Mouse (Mus musculus): Measurements from ENCODE around the gene Ddx24. TPM values are rescaled to one million over a fixed set of nuclear protein-coding genes. Genes with fewer than 3 reads are reported as not detected.

Gene Ddx24
- polyA plus RNA-seq, 1 experiment from 2014 or later = 128 TPM

DNA sequence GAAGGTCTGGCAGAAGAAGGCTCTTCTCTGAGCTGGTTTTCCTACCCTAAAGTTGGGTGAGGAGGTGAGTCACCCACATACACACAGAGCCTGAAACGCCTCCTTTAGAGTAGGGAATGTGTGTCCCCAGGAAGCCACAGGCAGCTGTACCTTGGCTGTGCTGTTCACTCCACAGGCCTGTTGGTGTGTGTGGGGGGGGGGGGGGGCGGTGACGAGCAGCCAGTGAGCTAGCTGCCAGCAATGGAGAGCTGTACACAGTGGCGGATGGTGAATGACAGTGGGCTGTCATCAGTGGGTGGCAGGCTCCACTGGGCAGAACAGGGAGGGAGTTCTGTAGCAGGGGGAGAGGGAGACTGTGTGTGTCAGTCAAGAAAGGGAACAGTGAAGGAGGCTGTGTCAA, 48.9 kb downstream of the Ddx24 start:
- 56% methylated on average over 4 of the region's 4 CpGs for WGBS
- no peaks in the 10 kb centered on the region for H3K4me1 ChIP-seq
- no peaks in the 10 kb centered on the region for H3K27me3 ChIP-seq
- no peaks in the 10 kb centered on the region for H3K9me3 ChIP-seq (replicated peaks)
- no peak overlapping the region for H3K4me2 ChIP-seq (replicated peaks)
- no peak overlapping the region for H3K27ac ChIP-seq
- no peak overlapping the region for H3K4me3 ChIP-seq
- H3K9ac ChIP-seq = no peak overlapping the region
- ATAC-seq (ENCODE audit: low FRiP score) = no peak
- H3K36me3 ChIP-seq = no peaks in the 10 kb centered on the region

DNA sequence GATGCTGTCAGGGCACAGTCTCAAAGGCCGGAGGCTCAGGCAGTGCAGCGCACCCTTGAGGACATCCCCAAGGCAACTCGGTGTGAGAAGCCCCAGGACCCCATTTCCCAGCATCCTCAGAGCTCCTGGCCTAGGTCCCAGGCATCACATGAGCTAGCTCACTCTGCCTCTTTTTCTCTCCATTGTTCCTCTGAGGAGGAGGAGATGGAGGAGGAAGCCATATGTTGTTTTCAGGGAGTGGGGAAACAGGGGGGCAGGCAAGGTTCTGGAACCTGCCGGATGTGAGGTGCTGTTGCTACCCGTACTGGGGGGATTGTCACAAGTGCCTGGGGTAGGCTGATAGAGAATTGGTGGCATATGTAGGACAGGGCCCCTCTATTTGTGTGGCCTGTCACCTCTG, 49.5 kb downstream of the Ddx24 start:
- H3K4me2 ChIP-seq (replicated peaks) = no peak overlapping the region
- H3K27me3 ChIP-seq = 0 out of 2 replicates have a peak, but pooled peaks cover under 1% of the 10 kb centered on the region
- 63% methylated on average over 5 of the region's 5 CpGs for WGBS
- H3K4me3 ChIP-seq = no peak overlapping the region
- H3K4me1 ChIP-seq = no peaks in the 10 kb centered on the region
- no peak overlapping the region for H3K27ac ChIP-seq
- ATAC-seq (ENCODE audit: low FRiP score) = no peak
- H3K36me3 ChIP-seq = no peaks in the 10 kb centered on the region
- no peaks in the 10 kb centered on the region for H3K9me3 ChIP-seq (replicated peaks)
- no peak overlapping the region for H3K9ac ChIP-seq

DNA sequence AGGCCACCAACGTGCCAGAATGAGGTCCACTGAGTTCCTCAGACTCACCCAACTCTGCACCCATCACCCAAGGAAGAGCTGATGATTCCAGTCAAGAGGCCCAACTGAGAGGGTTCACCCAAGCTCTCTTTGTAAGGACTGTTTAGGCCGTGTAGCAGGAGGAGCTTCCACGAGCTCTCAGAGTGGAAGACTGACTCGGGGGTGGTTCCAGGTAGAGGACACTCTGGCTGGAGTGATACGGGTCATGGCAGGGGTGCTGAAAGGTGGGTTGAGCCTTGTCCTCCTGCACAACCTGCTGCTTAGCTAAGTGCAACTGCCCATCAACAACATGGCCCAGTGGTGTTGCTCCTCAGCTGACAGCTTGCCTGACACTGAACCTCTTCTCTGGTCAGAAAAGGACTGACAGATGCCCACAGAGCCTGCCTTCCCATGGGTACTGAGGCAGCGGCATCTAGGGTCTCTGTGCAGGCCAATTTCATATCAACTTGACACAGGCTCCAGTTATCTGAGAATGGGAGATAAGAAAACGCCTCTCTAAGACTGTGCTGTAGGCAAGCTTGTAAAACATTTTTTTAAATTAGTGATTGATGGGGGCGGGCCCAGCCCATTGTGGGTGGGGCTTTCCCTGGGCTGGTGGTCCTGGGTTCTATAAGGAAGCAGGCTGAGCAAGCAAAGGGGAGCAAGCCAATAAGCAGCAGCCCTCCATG, 51.9 kb downstream of the Ddx24 start:
- H3K27ac ChIP-seq = no peak overlapping the region
- no peaks in the 10 kb centered on the region for H3K36me3 ChIP-seq
- no peak for ATAC-seq (ENCODE audit: low FRiP score)
- no peak overlapping the region for H3K4me3 ChIP-seq
- H3K9me3 ChIP-seq (replicated peaks) = no peaks in the 10 kb centered on the region
- no peak overlapping the region for H3K9ac ChIP-seq
- no peak overlapping the region for H3K4me2 ChIP-seq (replicated peaks)
- H3K27me3 ChIP-seq = peaks cover 7% of the 10 kb centered on the region
- H3K4me1 ChIP-seq = no peaks in the 10 kb centered on the region
- 74% methylated on average over 8 of the region's 8 CpGs for WGBS

DNA sequence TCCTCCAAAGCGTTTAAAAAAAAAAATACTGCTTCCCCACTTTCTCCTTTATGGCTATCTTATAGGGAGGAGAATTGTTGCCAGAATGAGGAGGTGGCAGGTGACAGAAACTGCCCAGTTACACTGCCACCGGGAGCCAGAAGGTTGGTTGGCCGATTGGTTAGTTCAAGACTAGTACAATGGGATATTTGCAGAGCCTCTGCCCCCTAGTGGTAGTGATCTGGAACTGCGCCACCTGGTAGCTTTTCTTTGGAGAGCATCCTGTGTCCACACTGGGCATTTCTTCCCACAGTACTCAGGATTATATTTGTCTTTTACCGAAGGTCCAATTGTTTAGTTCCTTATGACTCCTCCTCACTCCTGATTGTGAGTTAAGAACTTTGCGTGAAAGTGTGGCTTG, 53.9 kb downstream of the Ddx24 start:
- H3K27ac ChIP-seq = no peak overlapping the region
- H3K9me3 ChIP-seq (replicated peaks) = no peaks in the 10 kb centered on the region
- 33% methylated on average over 6 of the region's 6 CpGs for WGBS
- H3K4me1 ChIP-seq = no peaks in the 10 kb centered on the region
- ATAC-seq (ENCODE audit: low FRiP score) = no peak
- peaks cover 10% of the 10 kb centered on the region for H3K27me3 ChIP-seq
- no peak overlapping the region for H3K4me3 ChIP-seq
- no peaks in the 10 kb centered on the region for H3K36me3 ChIP-seq
- H3K9ac ChIP-seq = no peak overlapping the region
- no peak overlapping the region for H3K4me2 ChIP-seq (replicated peaks)

DNA sequence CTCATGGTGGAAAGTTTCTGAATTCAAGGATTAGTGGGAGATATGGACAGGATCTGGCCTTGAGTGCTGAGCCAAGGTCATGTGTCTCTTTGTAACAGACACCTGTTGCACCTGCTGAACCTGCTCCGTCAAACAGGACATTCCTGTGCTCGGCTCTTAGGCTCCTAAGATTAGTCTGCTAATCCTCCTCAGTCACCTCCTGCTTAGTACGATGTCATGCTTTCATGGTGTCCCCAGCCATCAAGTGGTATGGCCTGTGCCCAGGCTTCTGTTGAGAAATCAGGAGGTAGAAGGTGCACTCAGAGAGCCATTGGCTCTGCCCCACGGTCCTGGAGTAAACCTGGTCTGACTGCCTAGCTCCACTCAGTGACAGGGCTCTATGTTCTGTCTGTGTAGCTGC, 54.8 kb downstream of the Ddx24 start:
- Histone ChIP-seq H3K4me3 (no peak overlapping the region), H3K36me3 (no peaks in the 10 kb centered on the region), H3K4me1 (no peaks in the 10 kb centered on the region), H3K4me2 (replicated peaks) (no peak overlapping the region), H3K27ac (no peak overlapping the region), H3K9me3 (replicated peaks) (no peaks in the 10 kb centered on the region), H3K27me3 (peaks cover 10% of the 10 kb centered on the region), H3K9ac (no peak overlapping the region)
- WGBS = 85% methylated on average over 4 of the region's 4 CpGs
- no peak for ATAC-seq (ENCODE audit: low FRiP score)

DNA sequence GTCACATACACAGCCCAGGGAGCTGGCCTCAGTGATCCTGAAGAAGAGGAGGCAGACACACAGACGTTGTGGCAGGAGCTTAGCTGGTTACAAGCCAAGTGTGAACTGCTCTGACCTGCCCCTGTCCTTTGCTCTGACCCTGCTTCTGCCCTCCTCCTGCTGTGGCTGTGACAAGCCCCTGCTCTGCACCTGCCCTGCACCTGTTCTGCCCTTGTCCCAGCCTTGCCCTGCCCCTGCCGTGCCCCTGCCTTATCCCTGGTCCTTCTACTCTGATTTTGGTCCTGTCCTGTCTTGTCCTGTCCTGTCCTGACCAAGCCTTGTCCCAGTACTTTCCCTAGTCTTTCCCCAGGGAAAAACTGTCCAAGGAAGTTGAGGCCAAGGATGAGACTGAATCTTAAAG, 56.9 kb downstream of the Ddx24 start:
- H3K9me3 ChIP-seq (replicated peaks) = no peaks in the 10 kb centered on the region
- peaks cover 10% of the 10 kb centered on the region for H3K27me3 ChIP-seq
- no peak overlapping the region for H3K9ac ChIP-seq
- no peak overlapping the region for H3K27ac ChIP-seq
- no peaks in the 10 kb centered on the region for H3K4me1 ChIP-seq
- H3K4me2 ChIP-seq (replicated peaks) = no peak overlapping the region
- 66% methylated on average over 2 of the region's 2 CpGs for WGBS
- H3K36me3 ChIP-seq = no peaks in the 10 kb centered on the region
- H3K4me3 ChIP-seq = no peak overlapping the region
- no peak for ATAC-seq (ENCODE audit: low FRiP score)

DNA sequence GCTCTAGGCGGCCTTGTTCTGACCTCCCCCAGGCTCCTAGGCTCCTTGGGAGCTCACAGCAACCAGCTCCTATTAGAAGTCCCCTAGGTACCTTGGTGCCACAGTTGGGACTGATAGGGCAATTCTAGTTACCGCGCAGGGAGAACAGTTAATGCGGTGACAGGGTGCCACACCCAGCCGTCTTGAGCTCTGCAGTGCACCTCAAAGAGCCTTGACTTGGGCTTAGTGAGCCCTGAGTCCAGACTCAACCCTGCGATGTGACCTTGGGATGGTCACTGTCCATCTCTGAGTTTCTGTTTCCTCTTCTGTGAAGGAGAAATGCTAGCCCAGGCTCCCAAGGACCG, 57.3 kb downstream of the Ddx24 start:
- H3K4me2 ChIP-seq (replicated peaks) = no peak overlapping the region
- WGBS = 80% methylated on average over 7 of the region's 7 CpGs
- H3K27ac ChIP-seq = no peak overlapping the region
- no peaks in the 10 kb centered on the region for H3K9me3 ChIP-seq (replicated peaks)
- H3K27me3 ChIP-seq = peaks cover 10% of the 10 kb centered on the region
- no peaks in the 10 kb centered on the region for H3K4me1 ChIP-seq
- H3K36me3 ChIP-seq = no peaks in the 10 kb centered on the region
- no peak overlapping the region for H3K4me3 ChIP-seq
- no peak overlapping the region for H3K9ac ChIP-seq
- peak; percentile 9; the same call in 1 of the 2 replicates for ATAC-seq (ENCODE audit: low FRiP score)

DNA sequence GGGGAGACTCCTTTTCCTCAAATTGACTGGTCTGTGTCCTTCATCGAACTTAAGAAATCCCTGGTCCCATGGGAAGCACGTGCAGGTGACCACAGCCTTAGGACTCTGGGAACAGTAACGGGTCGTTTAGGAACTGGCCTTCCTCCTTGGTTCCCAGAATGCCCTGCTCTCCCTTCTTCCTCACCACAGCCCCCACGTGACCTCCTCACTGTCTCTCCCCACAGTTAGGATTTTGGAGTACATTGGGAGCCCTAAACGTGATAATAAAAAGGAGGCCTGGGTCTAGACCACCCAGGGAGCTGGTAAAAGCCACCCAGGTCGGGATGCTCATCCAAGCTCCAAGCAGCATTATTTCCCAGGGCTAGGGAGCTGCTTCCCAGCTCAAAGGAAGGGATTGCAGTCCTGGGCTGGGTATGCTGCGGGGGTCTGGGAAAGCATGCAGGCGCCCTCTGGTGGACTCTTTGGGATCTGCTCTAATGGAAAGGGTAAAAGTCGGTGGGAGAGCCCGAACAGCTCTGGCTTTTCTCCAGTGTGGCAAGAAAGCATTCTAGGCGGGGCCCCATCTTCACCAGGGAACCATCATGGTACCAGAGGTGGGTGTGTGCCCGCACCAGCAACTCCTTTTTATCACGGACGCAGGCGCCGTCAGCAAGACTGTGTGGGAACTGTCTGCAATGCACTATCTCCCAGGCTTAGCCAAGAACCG, 57.9 kb downstream of the Ddx24 start:
- H3K4me1 ChIP-seq = no peaks in the 10 kb centered on the region
- H3K9ac ChIP-seq = no peak overlapping the region
- H3K4me2 ChIP-seq (replicated peaks) = peak overlapping the region; percentile 29
- peak; percentile 74 for ATAC-seq (ENCODE audit: low FRiP score)
- no peaks in the 10 kb centered on the region for H3K9me3 ChIP-seq (replicated peaks)
- H3K4me3 ChIP-seq = no peak overlapping the region
- 23% methylated on average over 18 of the region's 18 CpGs for WGBS
- peaks cover 10% of the 10 kb centered on the region for H3K27me3 ChIP-seq
- 0 out of 2 replicates have a peak overlapping the region, but pooled peaks have one; percentile 17 for H3K27ac ChIP-seq
- no peaks in the 10 kb centered on the region for H3K36me3 ChIP-seq

DNA sequence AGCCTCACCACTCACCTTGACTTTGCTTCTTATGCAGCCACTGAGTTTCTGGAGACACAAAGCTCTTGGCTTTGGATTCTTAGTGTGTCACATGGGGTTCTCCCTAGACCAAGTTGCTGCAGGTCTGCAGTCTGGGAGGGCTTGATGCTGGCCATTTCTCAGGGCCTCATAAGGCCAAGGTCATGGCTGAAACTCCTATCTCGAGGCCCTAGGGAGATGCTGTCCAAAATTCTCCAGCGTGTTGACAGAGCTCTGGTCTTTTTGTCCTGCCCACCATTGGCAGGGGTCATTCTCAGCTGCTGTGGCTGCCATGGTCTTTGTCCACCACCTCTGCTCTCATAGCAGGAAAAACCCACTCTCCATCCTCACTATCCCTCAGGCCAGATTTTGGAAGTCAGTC, 58.5 kb downstream of the Ddx24 start:
- Histone ChIP-seq H3K27me3 (peaks cover 10% of the 10 kb centered on the region), H3K36me3 (no peaks in the 10 kb centered on the region), H3K4me2 (replicated peaks) (no peak overlapping the region), H3K4me3 (no peak overlapping the region), H3K9ac (no peak overlapping the region), H3K4me1 (no peaks in the 10 kb centered on the region), H3K27ac (no peak overlapping the region), H3K9me3 (replicated peaks) (no peaks in the 10 kb centered on the region)
- no peak for ATAC-seq (ENCODE audit: low FRiP score)
- WGBS = 77% methylated on average over 2 of the region's 2 CpGs

DNA sequence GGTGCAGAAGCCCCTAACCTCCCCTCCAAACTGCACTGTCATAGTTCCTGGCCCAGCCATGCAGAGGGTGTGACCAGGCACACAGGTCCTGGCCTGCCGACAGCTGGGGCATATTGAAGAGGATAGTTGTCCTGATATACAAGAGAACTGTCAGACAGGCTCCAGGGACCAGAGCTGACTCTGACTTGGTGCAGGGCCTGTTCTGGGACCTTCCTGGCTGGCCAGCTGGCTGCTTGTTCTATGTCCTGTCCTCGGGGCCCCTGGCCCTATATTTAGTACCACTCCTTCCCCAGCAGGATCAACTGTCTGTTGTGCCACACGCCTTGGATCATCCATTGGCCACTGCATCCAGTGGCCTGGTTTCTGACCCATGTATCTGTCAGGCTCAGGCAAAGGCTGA, 63.3 kb downstream of the Ddx24 start:
- Histone ChIP-seq H3K27me3 (no peaks in the 10 kb centered on the region), H3K4me1 (peaks cover 6% of the 10 kb centered on the region; the same call in 1 of the 2 replicates), H3K4me2 (replicated peaks) (no peak overlapping the region), H3K36me3 (no peaks in the 10 kb centered on the region), H3K9ac (no peak overlapping the region), H3K4me3 (no peak overlapping the region), H3K9me3 (replicated peaks) (no peaks in the 10 kb centered on the region), H3K27ac (no peak overlapping the region)
- WGBS = 82% methylated on average over 3 of the region's 3 CpGs
- ATAC-seq (ENCODE audit: low FRiP score) = no peak

DNA sequence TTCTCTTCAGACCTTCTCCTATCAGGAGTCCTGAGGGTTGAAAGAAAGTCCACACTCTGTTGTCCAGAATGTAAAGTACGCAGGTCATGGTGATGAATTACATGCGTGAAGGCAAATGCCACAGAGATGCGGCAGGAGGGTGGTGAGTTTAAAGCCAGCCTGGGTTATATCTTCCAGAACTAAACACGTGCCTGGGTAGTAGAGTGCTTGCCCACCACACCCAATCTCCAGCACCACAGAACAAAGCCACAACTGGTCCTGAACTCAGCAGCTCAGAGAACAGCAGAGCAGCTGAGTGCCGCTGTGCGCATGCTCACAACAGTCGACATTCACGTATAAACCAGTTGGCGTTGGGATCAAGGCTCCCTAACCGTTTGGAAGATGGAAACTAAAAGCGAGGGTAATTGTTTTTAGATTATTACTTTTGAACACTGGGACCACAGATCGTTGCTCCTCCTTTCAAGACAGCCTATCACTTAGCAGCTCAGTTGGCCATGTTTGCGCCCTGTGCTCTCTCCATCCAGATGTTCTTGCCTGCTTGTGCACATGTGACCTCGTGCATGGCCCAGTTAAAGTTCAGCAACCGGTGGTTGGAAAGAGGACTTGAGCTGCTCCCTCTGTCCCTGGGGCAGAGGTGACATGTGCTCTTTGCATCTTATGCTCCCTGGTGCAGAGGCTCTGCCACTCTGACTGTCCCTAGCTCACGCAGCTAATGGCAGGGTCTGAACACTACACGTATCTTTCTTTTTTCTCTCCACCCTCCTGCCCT, 63.9 kb downstream of the Ddx24 start:
- no peak overlapping the region for H3K9ac ChIP-seq
- no peaks in the 10 kb centered on the region for H3K9me3 ChIP-seq (replicated peaks)
- 89% methylated on average over 17 of the region's 17 CpGs for WGBS
- no peak overlapping the region for H3K4me3 ChIP-seq
- peaks cover 6% of the 10 kb centered on the region; the same call in 1 of the 2 replicates for H3K4me1 ChIP-seq
- ATAC-seq (ENCODE audit: low FRiP score) = no peak
- no peak overlapping the region for H3K27ac ChIP-seq
- H3K36me3 ChIP-seq = no peaks in the 10 kb centered on the region
- no peaks in the 10 kb centered on the region for H3K27me3 ChIP-seq
- no peak overlapping the region for H3K4me2 ChIP-seq (replicated peaks)

DNA sequence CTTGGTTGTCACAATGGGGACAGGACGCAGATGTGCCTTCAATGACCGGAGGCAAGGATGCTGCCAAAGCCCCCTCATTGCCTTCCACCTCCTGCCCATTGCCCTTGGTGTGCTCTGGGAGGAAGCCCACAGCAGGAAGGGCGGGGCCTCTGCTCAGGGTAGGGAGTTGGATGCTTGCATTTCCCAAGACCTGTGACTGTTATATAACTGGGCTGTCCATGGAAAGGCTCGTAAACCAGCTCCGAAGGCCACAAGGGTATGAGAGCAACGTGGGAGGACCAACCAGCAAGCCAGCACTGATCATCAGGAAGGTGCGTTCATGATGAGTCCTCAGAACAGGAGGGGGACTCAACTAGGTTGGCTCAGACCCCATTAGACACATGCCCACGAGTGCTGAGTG, 64.8 kb downstream of the Ddx24 start:
- H3K27ac ChIP-seq = no peak overlapping the region
- no peaks in the 10 kb centered on the region for H3K36me3 ChIP-seq
- no peak overlapping the region for H3K4me3 ChIP-seq
- H3K9ac ChIP-seq = no peak overlapping the region
- peaks cover 6% of the 10 kb centered on the region; the same call in 1 of the 2 replicates for H3K4me1 ChIP-seq
- H3K4me2 ChIP-seq (replicated peaks) = no peak overlapping the region
- WGBS = 80% methylated on average over 8 of the region's 8 CpGs
- ATAC-seq (ENCODE audit: low FRiP score) = no peak
- H3K27me3 ChIP-seq = no peaks in the 10 kb centered on the region
- no peaks in the 10 kb centered on the region for H3K9me3 ChIP-seq (replicated peaks)
